8 mouse cellular contexts compared by ENCODE assay signal in genomic region chr7:124347218-124348017, GRCm38 (mm10).
A peak's percentile ranks its signal among the peaks of the same experiment; 100 is the strongest.
DNase-seq lines count a peak whose midpoint lies in the region; ATAC-seq and TF ChIP-seq lines count a peak whose summit lies in the region.

No protein-coding gene starts in this region.

- H3K4me3 ChIP-seq in stomach, postnatal 0 days (ENCODE audit: low read depth, low read length), result no peak overlapping the region

- H3K9ac ChIP-seq in stomach, postnatal 0 days (ENCODE audit: low read length), result no peak overlapping the region

- no peak for TF ChIP-seq EP300 in stomach, postnatal 0 days (optimal IDR thresholded peaks at IDR 0.05)

- 29% methylated on average over 13 of the region's 13 CpGs for WGBS in stomach, postnatal 0 days

- no peak overlapping the region for H3K4me2 ChIP-seq in stomach, postnatal 0 days (replicated peaks; ENCODE audit: low read depth)

- no peak overlapping the region for H3K27ac ChIP-seq in stomach, postnatal 0 days (replicated peaks)

- DNase-seq in cerebellum, postnatal 10 days, result peak; percentile 71 to 73
- no peak for DNase-seq in cerebellum, adult 8-10 months
- peak; percentile 18 to 23 for DNase-seq in right cerebral cortex, adult 2 months (ENCODE audit: low spot score in 2 of 2)
- DNase-seq in right cerebral cortex, postnatal 14 days, result no peak
- peak; percentile 41 for DNase-seq in layer of hippocampus, adult 9-10 months (ENCODE audit: low spot score)
- no peak for DNase-seq in gastrocnemius, postnatal 25 days
- no peak for DNase-seq in stomach, postnatal 0 days (ENCODE audit: low spot score)

- H3K4me1 ChIP-seq in stomach, postnatal 0 days (replicated peaks; ENCODE audit: control insufficient read depth, insufficient read depth), result no peaks in the 10 kb centered on the region

- ATAC-seq in erythroid progenitor cell, adult 5-6 weeks (replicated peaks; ENCODE audit: low FRiP score, poor library complexity, severe bottlenecking), result no peak
- ATAC-seq in stomach, postnatal 0 days (ENCODE audit: low FRiP score, low TSS enrichment), result no peak

- no peaks in the 10 kb centered on the region for H3K27me3 ChIP-seq in stomach, postnatal 0 days (ENCODE audit: control insufficient read depth, insufficient read depth, low read length)

- H3K36me3 ChIP-seq in stomach, postnatal 0 days (ENCODE audit: control insufficient read depth, insufficient read depth, low read length), result no peaks in the 10 kb centered on the region

- TF ChIP-seq CTCF in stomach, postnatal 0 days (IDR thresholded peaks at IDR 0.05; ENCODE audit: low read depth), result no peak

- no peaks in the 10 kb centered on the region for H3K9me3 ChIP-seq in stomach, postnatal 0 days (ENCODE audit: control insufficient read depth, low read length)

Comparison
In these comparisons a context has a peak if more than half of its experiments do, and no peak if none do; other contexts are left out.
1. DNase-seq: peak in cerebellum, postnatal 10 days (2 of 2), right cerebral cortex, adult 2 months (2 of 2) and layer of hippocampus, adult 9-10 months (single experiment); none in cerebellum, adult 8-10 months (single experiment), right cerebral cortex, postnatal 14 days (single experiment), gastrocnemius, postnatal 25 days (single experiment) and stomach, postnatal 0 days (single experiment).